Mouse (Mus musculus): Measurements from ENCODE around the gene Pdzd7. TPM values are rescaled to one million over a fixed set of nuclear protein-coding genes. Genes with fewer than 3 reads are reported as not detected.

The Pdzd7 gene
- polyA plus RNA-seq, 1 experiment from 2014 or later, result 0.62 TPM

DNA sequence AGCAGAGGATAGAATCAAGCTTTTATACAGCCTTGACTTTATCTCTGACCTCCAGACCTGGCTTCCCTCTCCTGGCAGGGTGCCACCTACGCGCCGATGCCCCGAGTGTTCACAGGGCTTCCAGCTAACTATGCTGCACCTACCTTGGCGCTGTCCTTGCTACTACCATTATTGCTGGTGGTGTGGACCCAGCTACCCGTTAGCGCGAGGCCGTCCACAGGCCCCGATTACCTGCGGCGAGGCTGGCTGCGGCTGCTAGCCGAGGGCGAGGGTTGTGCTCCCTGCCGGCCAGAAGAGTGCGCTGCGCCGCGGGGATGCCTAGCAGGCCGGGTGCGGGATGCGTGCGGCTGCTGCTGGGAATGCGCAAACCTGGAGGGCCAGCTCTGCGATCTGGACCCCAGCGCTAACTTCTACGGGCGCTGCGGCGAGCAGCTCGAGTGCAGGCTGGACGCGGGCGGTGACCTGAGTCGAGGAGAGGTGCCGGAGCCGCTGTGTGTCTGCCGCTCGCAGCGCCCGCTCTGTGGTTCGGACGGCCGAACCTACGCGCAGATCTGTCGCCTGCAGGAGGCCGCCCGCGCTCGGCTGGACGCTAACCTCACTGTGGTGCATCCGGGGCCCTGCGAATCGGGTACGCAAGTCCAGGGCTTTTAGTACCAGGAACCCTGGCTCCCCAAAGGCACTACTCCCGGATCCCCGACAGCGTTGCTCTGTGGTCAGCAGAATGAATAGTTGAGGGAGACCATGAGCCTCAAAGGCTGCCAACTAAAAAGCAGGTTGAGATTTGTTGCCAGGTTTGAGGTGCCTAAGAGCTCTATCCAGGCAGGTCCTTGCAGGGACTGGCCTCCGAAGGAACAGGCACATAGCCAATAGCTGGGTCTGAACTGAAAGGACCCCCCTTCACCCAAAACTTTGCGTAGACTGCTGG, 31.3 kb upstream of the Pdzd7 start:
- Histone ChIP-seq H3K27ac (ENCODE audit: low read length) (no peak overlapping the region), H3K9ac (replicated peaks; ENCODE audit: low read depth, low read length) (no peak overlapping the region; the same call in 1 of the 2 replicates), H3K27me3 (ENCODE audit: control insufficient read depth, insufficient read depth, low read length) (peaks cover 50% of the 10 kb centered on the region), H3K4me3 (ENCODE audit: low read depth, low read length) (peak overlapping the region; percentile 66), H3K4me2 (replicated peaks; ENCODE audit: low read depth, low read length) (peak overlapping the region; percentile 97), H3K9me3 (ENCODE audit: control insufficient read depth, low read depth, low read length) (no peaks in the 10 kb centered on the region), H3K36me3 (ENCODE audit: control insufficient read depth, insufficient read depth, low read length) (no peaks in the 10 kb centered on the region), H3K4me1 (ENCODE audit: control insufficient read depth, insufficient read depth, low read length) (peaks cover 32% of the 10 kb centered on the region; the same call in 1 of the 2 replicates)
- no peak for ATAC-seq (ENCODE audit: insufficient number of reproducible peaks, insufficient read depth, low FRiP score, low read depth)
- WGBS, result under 1% methylated on average over 62 of the region's 62 CpGs

DNA sequence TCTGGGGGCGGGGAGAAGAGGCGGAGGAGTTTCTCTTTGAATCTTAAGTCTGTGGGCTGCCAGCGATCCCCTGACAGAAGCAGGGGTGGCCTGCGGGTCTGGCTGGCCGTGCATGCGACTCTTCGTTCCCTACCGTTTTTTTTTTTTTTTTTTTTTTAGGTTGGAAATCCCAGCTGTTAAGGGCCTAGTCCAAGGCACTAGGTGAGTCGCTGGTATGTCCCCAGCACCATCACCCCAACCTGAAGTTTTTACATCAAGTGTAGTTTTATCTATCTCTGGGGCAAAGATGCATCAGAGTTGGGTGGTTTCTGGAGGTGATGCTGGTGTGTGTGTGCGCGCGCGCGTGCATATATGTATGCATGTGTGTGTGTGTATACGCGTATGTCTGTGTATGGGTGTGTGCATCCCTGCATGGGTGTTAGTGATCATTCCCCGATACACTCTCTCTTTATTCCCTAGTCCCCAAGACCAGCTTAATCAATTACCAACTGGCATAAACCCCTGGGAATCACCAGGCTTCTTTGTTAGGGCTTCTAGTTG, 30.6 kb upstream of the Pdzd7 start:
- Histone ChIP-seq H3K4me3 (ENCODE audit: low read depth, low read length) (peak overlapping the region; percentile 66), H3K4me1 (ENCODE audit: control insufficient read depth, insufficient read depth, low read length) (peaks cover 32% of the 10 kb centered on the region; the same call in 1 of the 2 replicates), H3K9me3 (ENCODE audit: control insufficient read depth, low read depth, low read length) (no peaks in the 10 kb centered on the region), H3K4me2 (replicated peaks; ENCODE audit: low read depth, low read length) (peak overlapping the region; percentile 97), H3K9ac (replicated peaks; ENCODE audit: low read depth, low read length) (no peak overlapping the region), H3K36me3 (ENCODE audit: control insufficient read depth, insufficient read depth, low read length) (no peaks in the 10 kb centered on the region), H3K27me3 (ENCODE audit: control insufficient read depth, insufficient read depth, low read length) (peaks cover 50% of the 10 kb centered on the region), H3K27ac (ENCODE audit: low read length) (peak overlapping the region; percentile 87; the same call in 1 of the 2 replicates)
- no peak for ATAC-seq (ENCODE audit: insufficient number of reproducible peaks, insufficient read depth, low FRiP score, low read depth)
- 11% methylated on average over 17 of the region's 17 CpGs for WGBS

DNA sequence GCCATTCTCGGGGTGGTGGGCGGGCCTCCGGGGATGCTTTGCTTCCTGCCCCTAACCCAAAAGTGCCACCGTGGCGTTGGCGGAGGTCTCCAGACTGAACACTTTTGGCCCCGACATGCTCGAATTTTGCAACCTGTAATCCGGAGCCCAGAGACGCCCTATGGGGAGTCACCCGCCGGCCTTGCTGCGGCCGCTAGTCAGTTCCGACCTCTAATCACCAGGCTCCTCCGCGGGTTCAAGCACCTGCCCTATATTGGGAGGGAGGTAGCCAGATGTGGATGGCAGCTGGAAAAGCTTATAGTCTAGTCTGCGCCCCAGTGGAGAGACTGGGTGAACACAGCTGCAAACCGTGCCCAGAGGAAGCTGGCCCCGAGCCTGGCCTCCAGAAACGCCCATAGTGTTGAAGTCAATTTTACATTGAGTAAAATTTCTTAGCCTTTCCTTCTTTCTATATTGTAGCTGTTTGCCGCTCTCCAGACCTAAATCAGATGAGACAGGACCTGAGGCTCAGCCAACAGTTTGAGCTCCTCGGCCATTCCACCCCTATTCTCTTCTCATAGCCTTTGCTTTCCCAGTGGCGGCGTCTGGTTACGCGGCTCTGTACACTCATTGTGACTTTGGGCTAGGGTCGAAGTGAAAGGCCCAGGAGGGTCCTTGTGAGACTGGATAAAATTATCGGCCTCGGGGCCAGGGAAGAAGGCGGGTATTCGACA, 30.0 kb upstream of the Pdzd7 start:
- H3K4me3 ChIP-seq (ENCODE audit: low read depth, low read length), result peak overlapping the region; percentile 66
- peak overlapping the region; percentile 53 for H3K9ac ChIP-seq (replicated peaks; ENCODE audit: low read depth, low read length)
- H3K27ac ChIP-seq (ENCODE audit: low read length), result peak overlapping the region; percentile 87; the same call in 1 of the 2 replicates
- 0 out of 2 replicates have a peak, but pooled peaks have one; percentile 49 for ATAC-seq (ENCODE audit: insufficient number of reproducible peaks, insufficient read depth, low FRiP score, low read depth)
- no peaks in the 10 kb centered on the region for H3K36me3 ChIP-seq (ENCODE audit: control insufficient read depth, insufficient read depth, low read length)
- peak overlapping the region; percentile 97 for H3K4me2 ChIP-seq (replicated peaks; ENCODE audit: low read depth, low read length)
- 1% methylated on average over 32 of the region's 32 CpGs for WGBS
- peaks cover 28% of the 10 kb centered on the region; the same call in 1 of the 2 replicates for H3K4me1 ChIP-seq (ENCODE audit: control insufficient read depth, insufficient read depth, low read length)
- H3K9me3 ChIP-seq (ENCODE audit: control insufficient read depth, low read depth, low read length), result no peaks in the 10 kb centered on the region
- H3K27me3 ChIP-seq (ENCODE audit: control insufficient read depth, insufficient read depth, low read length), result peaks cover 44% of the 10 kb centered on the region

DNA sequence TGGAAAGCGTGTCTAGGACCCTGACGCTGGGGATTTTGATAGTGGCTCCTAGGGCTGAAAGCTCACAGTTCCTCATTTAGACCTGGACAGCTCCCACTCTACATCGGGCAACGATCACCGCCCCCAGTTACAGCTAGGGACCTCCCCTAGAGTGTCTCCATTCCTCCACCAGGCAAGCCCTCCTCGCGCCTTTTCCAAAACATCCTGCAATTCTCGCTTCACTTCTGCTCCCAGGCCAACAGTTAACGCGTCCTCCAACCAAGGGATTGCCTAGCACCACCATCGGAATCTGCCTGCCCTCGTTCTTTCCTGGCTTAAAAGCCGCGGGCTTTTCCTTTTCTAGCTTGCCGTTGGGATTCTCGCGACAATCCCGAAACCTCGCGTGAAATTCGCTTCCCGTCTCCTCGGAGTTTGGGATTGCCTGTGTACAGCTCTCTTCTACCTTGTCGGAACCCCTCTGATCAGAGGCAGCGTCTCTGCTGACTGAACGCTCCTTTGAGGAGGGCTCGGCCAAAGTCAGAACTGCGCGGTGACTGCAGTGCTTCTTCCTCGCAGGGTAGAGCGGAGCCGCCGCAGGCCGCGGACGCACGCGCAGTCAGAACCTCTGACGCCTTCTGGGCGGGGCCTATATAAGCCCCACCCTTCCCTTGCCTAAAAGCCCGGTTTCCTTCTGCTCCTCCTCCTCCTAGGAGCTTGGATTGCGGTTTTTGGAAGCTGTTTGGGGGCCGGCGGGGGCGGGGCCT, 29.2 kb upstream of the Pdzd7 start, which contains the start of gene Kazald1:
Gene Kazald1, plus strand, starts transcription at position 662 of the 743 bp plus-strand sequence.
- Histone ChIP-seq H3K36me3 (ENCODE audit: control insufficient read depth, insufficient read depth, low read length) (no peaks in the 10 kb centered on the region), H3K27me3 (ENCODE audit: control insufficient read depth, insufficient read depth, low read length) (peaks cover 42% of the 10 kb centered on the region), H3K9ac (replicated peaks; ENCODE audit: low read depth, low read length) (peak within 1 kb of the TSS; percentile 53), H3K4me2 (replicated peaks; ENCODE audit: low read depth, low read length) (peak within 1 kb of the TSS; percentile 97), H3K4me3 (ENCODE audit: low read depth, low read length) (peak within 1 kb of the TSS; percentile 66), H3K27ac (ENCODE audit: low read length) (peak within 1 kb of the TSS; percentile 87), H3K9me3 (ENCODE audit: control insufficient read depth, low read depth, low read length) (no peaks in the 10 kb centered on the region), H3K4me1 (ENCODE audit: control insufficient read depth, insufficient read depth, low read length) (peaks cover 20% of the 10 kb centered on the region; the same call in 1 of the 2 replicates)
- under 1% methylated on average over 45 of the region's 45 CpGs for WGBS
- ATAC-seq (ENCODE audit: insufficient number of reproducible peaks, insufficient read depth, low FRiP score, low read depth), result peak; percentile 85

GRCm38 (mm10) chr19:45073871-45074542, 28.5 kb upstream of the Pdzd7 start:
- H3K36me3 ChIP-seq (ENCODE audit: control insufficient read depth, insufficient read depth, low read length), result no peaks in the 10 kb centered on the region
- peaks cover 19% of the 10 kb centered on the region; the same call in 1 of the 2 replicates for H3K4me1 ChIP-seq (ENCODE audit: control insufficient read depth, insufficient read depth, low read length)
- 6% methylated on average over 20 of the region's 20 CpGs for WGBS
- peak overlapping the region; percentile 66 for H3K4me3 ChIP-seq (ENCODE audit: low read depth, low read length)
- no peaks in the 10 kb centered on the region for H3K9me3 ChIP-seq (ENCODE audit: control insufficient read depth, low read depth, low read length)
- H3K27me3 ChIP-seq (ENCODE audit: control insufficient read depth, insufficient read depth, low read length), result peaks cover 36% of the 10 kb centered on the region
- H3K9ac ChIP-seq (replicated peaks; ENCODE audit: low read depth, low read length), result peak overlapping the region; percentile 53
- peak overlapping the region; percentile 97 for H3K4me2 ChIP-seq (replicated peaks; ENCODE audit: low read depth, low read length)
- peak overlapping the region; percentile 87; the same call in 1 of the 2 replicates for H3K27ac ChIP-seq (ENCODE audit: low read length)
- 0 out of 2 replicates have a peak, but pooled peaks have one; percentile 39 for ATAC-seq (ENCODE audit: insufficient number of reproducible peaks, insufficient read depth, low FRiP score, low read depth)

DNA sequence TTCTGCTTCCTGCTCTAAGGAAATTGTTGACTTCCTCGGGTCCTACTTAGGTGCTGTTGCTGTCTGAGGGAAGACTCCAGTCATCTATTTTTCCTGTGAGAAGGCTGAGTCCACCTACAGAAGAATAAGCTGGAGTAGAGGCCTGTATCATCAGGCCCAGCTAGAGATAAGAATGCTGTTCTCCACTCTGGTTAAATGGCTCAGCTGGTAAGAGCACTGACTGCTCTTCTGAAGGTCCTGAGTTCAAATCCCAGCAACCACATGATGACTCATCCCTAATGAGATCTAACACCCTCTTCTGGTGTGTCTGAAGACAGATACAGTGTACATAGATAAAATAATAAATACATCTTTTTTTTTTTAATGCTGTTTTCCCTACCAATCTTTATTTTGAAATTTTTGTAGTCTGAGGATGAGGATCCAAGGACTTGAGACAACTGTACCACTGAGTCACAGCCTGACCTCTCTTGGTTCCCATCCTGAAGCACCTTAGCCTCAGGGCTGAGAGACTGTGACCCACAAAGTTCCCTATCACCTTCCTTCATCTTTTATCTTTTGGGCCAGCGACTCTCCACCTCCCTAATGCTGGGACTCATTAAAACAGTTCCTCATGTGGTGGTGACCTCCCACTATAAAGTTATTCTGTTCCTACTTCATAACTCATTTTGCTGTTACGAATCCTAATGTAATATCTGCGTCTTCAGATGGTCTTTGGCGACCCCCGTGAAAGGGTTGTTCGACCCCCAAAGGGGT, 22.4 kb upstream of the Pdzd7 start:
- H3K27me3 ChIP-seq (ENCODE audit: control insufficient read depth, insufficient read depth, low read length), result peaks cover 31% of the 10 kb centered on the region
- 78% methylated on average over 7 of the region's 7 CpGs for WGBS

DNA sequence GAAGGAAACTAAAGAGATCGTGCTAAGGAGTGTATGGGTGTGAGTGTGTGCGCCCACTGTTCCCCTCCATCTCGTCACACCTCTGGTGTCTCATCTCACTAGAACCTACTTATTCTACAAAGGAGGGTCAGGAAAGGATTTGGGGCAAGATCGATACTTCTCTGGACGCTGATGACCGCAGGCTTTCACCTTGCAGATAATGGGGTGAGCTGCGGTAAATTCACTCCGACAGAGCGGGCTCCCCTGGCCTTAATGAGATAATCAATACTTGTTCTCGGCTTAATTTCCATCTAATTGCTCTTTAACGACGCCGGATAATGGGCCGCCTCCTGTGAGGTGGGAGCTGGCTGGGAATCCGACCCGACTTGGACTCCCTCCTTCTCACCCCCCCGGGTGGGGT, 21.7 kb upstream of the Pdzd7 start:
- Histone ChIP-seq H3K27me3 (ENCODE audit: control insufficient read depth, insufficient read depth, low read length) (peaks cover 31% of the 10 kb centered on the region), H3K27ac (ENCODE audit: low read length) (no peak overlapping the region), H3K36me3 (ENCODE audit: control insufficient read depth, insufficient read depth, low read length) (no peaks in the 10 kb centered on the region), H3K9me3 (ENCODE audit: control insufficient read depth, low read depth, low read length) (no peaks in the 10 kb centered on the region), H3K4me1 (ENCODE audit: control insufficient read depth, insufficient read depth, low read length) (no peaks in the 10 kb centered on the region), H3K4me3 (ENCODE audit: low read depth, low read length) (no peak overlapping the region), H3K9ac (replicated peaks; ENCODE audit: low read depth, low read length) (no peak overlapping the region), H3K4me2 (replicated peaks; ENCODE audit: low read depth, low read length) (no peak overlapping the region)
- 28% methylated on average over 17 of the region's 17 CpGs for WGBS
- ATAC-seq (ENCODE audit: insufficient number of reproducible peaks, insufficient read depth, low FRiP score, low read depth), result no peak

More for the DNA sequence above, 22.4 kb upstream of the Pdzd7 start:
- Histone ChIP-seq H3K9me3 (ENCODE audit: control insufficient read depth, low read depth, low read length) (no peaks in the 10 kb centered on the region), H3K4me3 (ENCODE audit: low read depth, low read length) (no peak overlapping the region), H3K9ac (replicated peaks; ENCODE audit: low read depth, low read length) (no peak overlapping the region), H3K27ac (ENCODE audit: low read length) (no peak overlapping the region), H3K4me2 (replicated peaks; ENCODE audit: low read depth, low read length) (no peak overlapping the region), H3K36me3 (ENCODE audit: control insufficient read depth, insufficient read depth, low read length) (no peaks in the 10 kb centered on the region), H3K4me1 (ENCODE audit: control insufficient read depth, insufficient read depth, low read length) (no peaks in the 10 kb centered on the region)
- no peak for ATAC-seq (ENCODE audit: insufficient number of reproducible peaks, insufficient read depth, low FRiP score, low read depth)
